Mouse (Mus musculus) midbrain, embryonic 15.5 days (tissue): Measurements from ENCODE around the gene Fam204a. TPM values are rescaled to one million over a fixed set of nuclear protein-coding genes. Genes with fewer than 3 reads are reported as not detected.
A peak's percentile ranks its signal among the peaks of the same experiment; 100 is the strongest.

Experiments
- ATAC-seq: fragments of 200-750 bp; cut with Nextera tagmentation; replicated peaks from 2 replicates; pipeline ENCODE4 v1.8.0; 2017; ENCODE audit warnings: moderate TSS enrichment
- H3K27ac ChIP-seq: fragments of 300-500 bp; sonication (generic); 2 replicates; pipeline ENCODE4 v1.5.1; 2015; ENCODE audit warnings: mild to moderate bottlenecking, inconsistent platforms
- H3K27me3 ChIP-seq: fragments of 300-500 bp; sonication (generic); replicated peaks from 2 replicates; pipeline ENCODE4 v1.6.1; 2015; ENCODE audit warnings: inconsistent platforms
- H3K36me3 ChIP-seq: fragments of 300-500 bp; sonication (generic); replicated peaks from 2 replicates; pipeline ENCODE4 v1.6.1; 2015; ENCODE audit warnings: inconsistent platforms
- H3K4me1 ChIP-seq: fragments of 300-500 bp; sonication (generic); 2 replicates; pipeline ENCODE4 v1.6.1; 2015; ENCODE audit warnings: inconsistent platforms
- H3K4me2 ChIP-seq: fragments of 300-500 bp; sonication (generic); 2 replicates; pipeline ENCODE4 v1.6.1; 2015; ENCODE audit warnings: inconsistent platforms, mild to moderate bottlenecking, moderate library complexity
- H3K4me3 ChIP-seq: fragments of 300-500 bp; sonication (generic); 2 replicates; pipeline ENCODE4 v1.5.1; 2015; ENCODE audit warnings: mild to moderate bottlenecking, inconsistent platforms
- H3K9ac ChIP-seq: fragments of 300-500 bp; sonication (generic); 2 replicates; pipeline ENCODE4 v1.6.1; 2015; ENCODE audit warnings: mild to moderate bottlenecking, inconsistent platforms
- H3K9me3 ChIP-seq: fragments of 300-500 bp; sonication (generic); 2 replicates; pipeline ENCODE4 v1.6.1; 2016; ENCODE audit warnings: inconsistent platforms
- WGBS: fragments of 180-500 bp; shearing (Covaris S2); methylation state at CpG from one replicate; pipeline ENCODE4 v1.1.7; 2015; ENCODE audit warnings: mixed read lengths; 5-methylcytosine and 5-hydroxymethylcytosine counted together
- polyA plus RNA-seq: library from polyadenylated mRNA; unstranded; fragments of >200 nt; fragmentation: Nextera tagmentation; extraction: Ambion mirVana; gene quantifications from 2 replicates; pipeline ENCODE4 v1.2.1, GENCODE M21; 2015

Fam204a gene
- 66.8 and 71.7 TPM in 2 replicates for polyA plus RNA-seq

DNA sequence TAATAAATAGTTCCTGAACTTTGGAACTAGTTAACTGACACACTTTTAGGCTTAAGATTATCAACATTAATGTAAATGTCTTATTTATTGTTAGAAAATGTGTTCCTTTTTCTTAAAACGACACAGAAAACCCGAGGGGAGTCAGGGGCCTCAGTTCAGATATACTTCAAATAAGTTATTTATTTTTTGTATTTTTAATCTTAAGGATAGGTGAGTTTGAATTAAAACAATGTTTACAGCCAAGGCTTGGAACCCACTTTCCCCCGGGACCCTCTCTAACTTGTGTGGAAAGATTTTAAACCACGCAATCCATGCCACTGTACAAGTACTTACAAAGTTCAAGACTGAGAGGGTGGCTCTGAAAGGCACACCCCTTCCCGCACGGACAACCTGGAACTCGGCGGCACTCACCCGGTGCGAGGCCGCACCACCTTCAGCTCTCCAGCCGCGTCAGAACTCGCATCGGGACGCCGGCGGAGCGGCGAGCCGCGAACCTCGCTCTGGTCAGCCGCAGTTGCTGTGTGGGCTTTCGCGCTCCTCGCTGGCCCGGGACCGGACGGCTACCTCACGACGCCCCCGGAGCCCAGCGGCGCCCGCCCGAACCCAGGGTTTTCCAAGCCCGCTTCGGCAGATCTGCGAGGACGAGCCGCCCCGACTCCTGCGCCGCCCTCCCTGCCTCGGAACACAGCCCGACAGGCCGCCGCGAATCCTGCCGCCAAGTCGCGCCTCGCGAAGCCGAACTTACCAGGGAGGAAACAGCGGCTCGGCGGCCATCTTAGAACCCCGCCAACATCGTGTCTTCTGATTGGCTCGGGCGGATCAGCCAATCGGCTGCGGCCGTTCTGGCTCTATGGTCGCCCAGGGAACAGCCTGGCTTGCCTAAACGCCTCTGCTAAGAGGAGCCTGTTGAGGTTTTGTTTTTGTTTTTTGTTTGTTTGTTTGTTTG lies at the start of gene Fam204a:
Gene Fam204a (minus strand): TSS at position 803 of the 946 bp plus-strand sequence.
- under 1% methylated on average over 68 of the region's 68 CpGs for WGBS
- ATAC-seq, result peak; percentile 100

DNA sequence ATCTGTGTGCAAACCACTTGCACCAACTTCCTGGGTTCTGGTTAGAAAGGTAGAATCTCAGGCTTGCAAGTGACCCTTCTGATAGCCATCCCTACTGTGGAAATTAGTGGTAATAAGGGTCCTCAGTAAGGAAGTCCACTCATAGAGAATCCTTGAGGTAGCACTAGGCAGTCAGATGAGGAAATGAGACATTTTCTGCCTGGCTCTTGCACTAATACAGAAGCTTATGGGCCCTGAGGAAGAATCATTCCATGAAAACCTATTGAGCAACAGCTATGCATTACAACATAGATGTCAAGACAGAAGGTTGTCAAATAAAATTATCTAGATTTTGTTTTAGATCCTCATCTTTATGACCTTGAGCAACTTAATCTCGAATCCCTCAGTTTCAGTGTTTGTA lies 39.3 kb upstream of the Fam204a start:
- Histone ChIP-seq H3K4me3 (no peak overlapping the region), H3K4me1 (no peaks in the 10 kb centered on the region), H3K4me2 (no peak overlapping the region), H3K9me3 (no peaks in the 10 kb centered on the region), H3K36me3 (no peaks in the 10 kb centered on the region), H3K27me3 (no peaks in the 10 kb centered on the region), H3K9ac (no peak overlapping the region), H3K27ac (no peak overlapping the region)
- WGBS, result 70% methylated on average over 1 of the region's 1 CpGs
- ATAC-seq, result no peak

More for the DNA sequence above, at the start of gene Fam204a:
- Histone ChIP-seq H3K9ac (peak within 1 kb of the TSS; percentile 88), H3K27ac (peak within 1 kb of the TSS; percentile 97), H3K4me1 (peaks cover 13% of the 10 kb centered on the region), H3K4me2 (peak within 1 kb of the TSS; percentile 46), H3K9me3 (no peaks in the 10 kb centered on the region), H3K36me3 (no peaks in the 10 kb centered on the region), H3K4me3 (peak within 1 kb of the TSS; percentile 71), H3K27me3 (no peaks in the 10 kb centered on the region)

DNA sequence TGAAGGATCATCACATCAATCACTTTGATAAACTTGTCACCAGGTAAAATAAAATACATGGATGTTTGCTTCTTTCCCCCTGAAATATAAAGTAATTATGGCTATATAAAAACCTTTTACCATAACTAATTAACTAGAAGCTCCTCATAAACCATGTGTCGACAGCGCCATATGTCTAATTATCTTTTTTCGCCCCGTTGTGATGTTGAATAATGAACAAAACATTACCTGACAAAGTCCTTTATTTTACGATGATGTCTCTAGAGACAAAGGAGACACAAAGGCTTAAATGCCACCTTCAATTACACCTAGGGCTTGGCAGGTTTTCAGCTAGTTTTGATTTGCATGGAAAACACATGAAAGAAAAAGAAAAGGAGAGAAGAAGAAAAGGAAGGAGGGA lies 34.2 kb upstream of the Fam204a start:
- no peaks in the 10 kb centered on the region for H3K4me1 ChIP-seq
- WGBS, result 68% methylated on average over 5 of the region's 5 CpGs
- no peak for ATAC-seq
- H3K27ac ChIP-seq, result no peak overlapping the region
- no peak overlapping the region for H3K4me2 ChIP-seq
- no peaks in the 10 kb centered on the region for H3K36me3 ChIP-seq
- no peaks in the 10 kb centered on the region for H3K27me3 ChIP-seq
- H3K9ac ChIP-seq, result no peak overlapping the region
- H3K9me3 ChIP-seq, result no peaks in the 10 kb centered on the region
- H3K4me3 ChIP-seq, result no peak overlapping the region

DNA sequence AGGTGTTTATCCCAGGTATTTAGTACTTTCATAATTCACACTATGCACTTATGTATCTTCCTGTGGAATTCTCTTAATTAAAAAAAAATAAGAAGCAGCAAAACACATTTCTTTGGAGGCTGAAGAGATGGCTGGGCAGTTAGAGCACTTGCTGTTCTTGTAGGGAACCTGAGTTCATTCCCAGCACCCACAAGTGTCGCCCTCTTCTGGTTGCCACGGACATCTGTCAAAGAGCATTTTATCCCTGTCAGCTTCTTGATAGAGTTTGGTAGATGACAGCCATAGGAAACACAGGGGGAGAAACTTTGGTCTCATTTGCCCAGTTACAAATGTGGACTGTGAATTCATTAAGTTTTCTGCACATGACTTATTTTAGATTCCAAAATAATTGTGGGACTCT lies 25.5 kb upstream of the Fam204a start:
- no peaks in the 10 kb centered on the region for H3K36me3 ChIP-seq
- ATAC-seq, result no peak
- H3K4me3 ChIP-seq, result no peak overlapping the region
- no peaks in the 10 kb centered on the region; the same call in 1 of the 2 replicates for H3K4me1 ChIP-seq
- WGBS, result 37% methylated on average over 2 of the region's 2 CpGs
- no peak overlapping the region for H3K4me2 ChIP-seq
- no peaks in the 10 kb centered on the region for H3K9me3 ChIP-seq
- no peak overlapping the region for H3K27ac ChIP-seq
- H3K27me3 ChIP-seq, result no peaks in the 10 kb centered on the region
- H3K9ac ChIP-seq, result no peak overlapping the region

DNA sequence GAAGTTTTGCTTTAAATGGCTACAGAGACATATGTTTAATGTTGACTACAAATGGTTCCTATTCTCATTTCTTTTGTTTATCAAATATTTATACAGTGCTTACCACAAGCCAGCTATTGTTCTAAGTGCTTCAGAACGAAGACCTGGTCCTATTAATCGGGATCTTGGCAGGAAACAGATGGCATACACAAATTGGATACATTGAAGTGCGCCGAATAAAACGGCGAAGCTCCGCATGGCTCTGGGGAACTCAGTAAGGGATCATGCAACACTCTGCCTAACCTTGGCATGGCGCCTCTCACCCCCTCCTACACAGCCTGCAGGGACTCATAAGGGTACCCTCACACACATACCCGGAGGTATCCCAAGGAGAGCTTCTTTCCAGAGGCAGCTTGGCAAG lies 24.7 kb upstream of the Fam204a start:
- WGBS, result 55% methylated on average over 9 of the region's 9 CpGs

DNA sequence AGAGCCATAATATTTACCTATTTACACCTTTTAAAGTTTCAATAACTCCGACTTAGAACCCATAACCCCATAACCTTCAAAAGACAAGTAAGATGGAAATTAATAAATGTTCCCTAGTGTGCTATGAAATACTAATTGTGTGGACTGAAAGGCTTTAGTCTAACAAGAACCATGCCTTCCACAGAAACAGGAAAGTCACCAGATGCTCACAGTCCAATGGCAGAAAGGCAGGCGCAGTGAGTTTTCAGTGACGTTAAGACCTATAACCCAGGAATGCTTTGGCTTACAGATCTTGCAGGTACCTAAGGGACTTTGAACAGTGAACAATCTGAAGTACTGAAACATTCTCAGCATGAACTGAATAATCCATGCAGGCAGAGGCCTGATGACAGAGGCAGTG lies 18.7 kb upstream of the Fam204a start:
- 79% methylated on average over 3 of the region's 3 CpGs for WGBS
- Histone ChIP-seq H3K27ac (no peak overlapping the region), H3K36me3 (no peaks in the 10 kb centered on the region), H3K4me1 (peaks cover 7% of the 10 kb centered on the region; the same call in 1 of the 2 replicates), H3K4me3 (no peak overlapping the region), H3K4me2 (no peak overlapping the region), H3K9me3 (no peaks in the 10 kb centered on the region), H3K9ac (no peak overlapping the region), H3K27me3 (no peaks in the 10 kb centered on the region)
- no peak for ATAC-seq

More for the DNA sequence above, 24.7 kb upstream of the Fam204a start:
- H3K4me2 ChIP-seq, result no peak overlapping the region
- H3K9ac ChIP-seq, result no peak overlapping the region
- no peaks in the 10 kb centered on the region for H3K36me3 ChIP-seq
- no peaks in the 10 kb centered on the region; the same call in 1 of the 2 replicates for H3K4me1 ChIP-seq
- H3K4me3 ChIP-seq, result no peak overlapping the region
- H3K9me3 ChIP-seq, result no peaks in the 10 kb centered on the region
- H3K27ac ChIP-seq, result no peak overlapping the region
- ATAC-seq, result no peak
- H3K27me3 ChIP-seq, result no peaks in the 10 kb centered on the region

DNA sequence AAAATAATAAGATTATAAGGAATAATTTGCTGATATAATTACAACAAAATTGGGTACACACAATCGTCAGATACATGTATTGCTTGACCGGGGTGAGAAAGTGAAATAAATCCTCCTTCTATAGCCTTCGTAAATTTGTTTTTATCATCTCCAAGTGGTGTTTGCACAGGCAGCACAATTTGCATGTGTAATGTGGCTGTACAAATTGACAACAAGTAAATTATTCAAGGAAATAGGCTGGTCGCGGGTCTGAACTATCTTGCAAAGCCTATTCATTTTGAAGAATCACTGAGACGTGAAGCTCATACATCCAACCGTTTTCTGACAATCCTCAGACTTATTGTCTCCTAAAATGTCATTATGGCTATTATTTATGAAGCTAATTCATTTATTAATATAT lies 16.1 kb upstream of the Fam204a start:
- Histone ChIP-seq H3K27ac (peak overlapping the region; percentile 56; the same call in 1 of the 2 replicates), H3K9me3 (no peaks in the 10 kb centered on the region), H3K36me3 (no peaks in the 10 kb centered on the region), H3K4me2 (no peak overlapping the region), H3K27me3 (no peaks in the 10 kb centered on the region), H3K9ac (no peak overlapping the region), H3K4me3 (no peak overlapping the region), H3K4me1 (peaks cover 7% of the 10 kb centered on the region; the same call in 1 of the 2 replicates)
- peak; percentile 71 for ATAC-seq
- WGBS, result 25% methylated on average over 7 of the region's 7 CpGs

DNA sequence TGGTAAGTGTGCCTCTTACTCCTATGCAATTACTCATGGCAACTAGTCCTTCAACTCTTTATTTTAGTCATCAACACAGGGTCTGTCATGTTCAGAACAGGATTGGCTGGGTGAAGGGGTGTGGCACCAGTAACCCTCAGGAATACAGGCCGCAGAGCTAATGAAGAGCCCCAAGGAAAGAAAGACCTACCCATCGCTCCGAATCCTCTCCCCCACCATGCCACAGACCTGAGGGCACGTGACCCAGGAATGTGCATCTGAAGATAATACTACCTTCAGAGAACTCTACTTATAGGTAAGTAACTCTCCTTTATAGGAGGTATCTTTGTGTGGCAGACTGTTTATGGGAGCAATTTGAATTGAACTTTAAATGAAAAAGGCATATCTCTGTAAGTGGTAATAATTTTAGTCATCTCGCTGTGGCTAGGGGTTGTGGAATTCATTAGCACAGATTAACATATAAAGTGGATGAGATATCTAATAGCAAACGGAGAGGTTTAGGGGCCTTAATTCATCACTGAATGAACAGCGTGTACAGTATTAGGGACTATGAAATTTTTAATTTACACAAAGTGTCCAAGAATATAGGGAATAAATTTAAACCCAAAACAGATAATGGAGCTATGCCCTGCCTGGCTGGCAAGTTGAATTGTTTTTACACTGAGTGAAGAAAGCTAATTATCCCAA lies 15.6 kb upstream of the Fam204a start:
- Histone ChIP-seq H3K27me3 (no peaks in the 10 kb centered on the region), H3K9me3 (no peaks in the 10 kb centered on the region), H3K4me3 (no peak overlapping the region), H3K4me1 (peaks cover 7% of the 10 kb centered on the region; the same call in 1 of the 2 replicates), H3K36me3 (no peaks in the 10 kb centered on the region), H3K9ac (no peak overlapping the region), H3K27ac (peak overlapping the region; percentile 56), H3K4me2 (no peak overlapping the region)
- ATAC-seq, result peak; percentile 86
- WGBS, result 36% methylated on average over 7 of the region's 7 CpGs

DNA sequence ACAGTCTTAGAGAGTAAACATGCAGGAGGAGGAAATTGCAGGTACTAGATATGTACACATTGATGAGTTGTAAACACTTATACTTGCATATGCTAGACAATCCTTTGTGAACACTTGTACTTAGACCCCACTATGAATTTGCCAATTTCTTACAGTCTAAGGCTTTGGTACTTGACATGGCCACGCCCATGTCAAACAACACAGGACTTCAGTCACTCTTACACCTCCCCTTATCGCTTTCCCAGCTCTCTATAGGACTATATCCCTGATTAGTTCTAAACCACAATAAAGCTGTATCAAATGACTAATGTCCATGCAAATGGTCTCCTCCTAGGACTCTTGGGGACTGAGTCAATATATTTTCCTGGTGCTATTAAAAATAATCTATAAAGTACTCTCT lies 5.0 kb upstream of the Fam204a start:
- ATAC-seq, result no peak
- Histone ChIP-seq H3K27ac (no peak overlapping the region), H3K36me3 (no peaks in the 10 kb centered on the region), H3K4me3 (no peak overlapping the region), H3K9ac (no peak overlapping the region), H3K4me1 (0 out of 2 replicates have a peak, but pooled peaks cover 4% of the 10 kb centered on the region), H3K9me3 (no peaks in the 10 kb centered on the region), H3K27me3 (no peaks in the 10 kb centered on the region), H3K4me2 (no peak overlapping the region)
- WGBS, result 87% methylated on average over 2 of the region's 2 CpGs

DNA sequence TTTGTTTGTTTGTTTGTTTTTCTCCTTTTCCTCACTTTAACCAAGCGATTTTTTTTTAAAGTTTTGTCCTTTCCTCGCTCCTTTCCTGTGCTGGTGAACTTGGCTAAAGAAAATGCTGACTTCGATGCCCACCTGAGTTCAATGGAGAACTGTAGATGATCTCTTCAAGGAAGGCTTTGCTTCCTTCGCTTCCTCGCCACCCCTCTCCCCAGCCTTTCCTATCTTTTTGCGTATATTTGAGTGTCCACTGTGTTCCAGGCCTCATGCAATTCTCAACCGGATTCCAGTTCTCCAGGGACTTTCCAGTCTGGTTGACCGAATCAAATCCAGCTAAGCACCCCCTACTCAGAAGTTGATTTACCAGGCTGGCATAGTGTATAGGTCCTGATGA lies 339 bp upstream of the Fam204a start:
- no peaks in the 10 kb centered on the region for H3K9me3 ChIP-seq
- H3K4me2 ChIP-seq, result peak overlapping the region; percentile 46
- no peak overlapping the region for H3K27ac ChIP-seq
- no peaks in the 10 kb centered on the region for H3K27me3 ChIP-seq
- peak; percentile 55 for ATAC-seq
- H3K9ac ChIP-seq, result no peak overlapping the region
- H3K4me1 ChIP-seq, result peaks cover 13% of the 10 kb centered on the region
- WGBS, result 41% methylated on average over 8 of the region's 8 CpGs
- H3K4me3 ChIP-seq, result peak overlapping the region; percentile 71
- no peaks in the 10 kb centered on the region for H3K36me3 ChIP-seq

DNA sequence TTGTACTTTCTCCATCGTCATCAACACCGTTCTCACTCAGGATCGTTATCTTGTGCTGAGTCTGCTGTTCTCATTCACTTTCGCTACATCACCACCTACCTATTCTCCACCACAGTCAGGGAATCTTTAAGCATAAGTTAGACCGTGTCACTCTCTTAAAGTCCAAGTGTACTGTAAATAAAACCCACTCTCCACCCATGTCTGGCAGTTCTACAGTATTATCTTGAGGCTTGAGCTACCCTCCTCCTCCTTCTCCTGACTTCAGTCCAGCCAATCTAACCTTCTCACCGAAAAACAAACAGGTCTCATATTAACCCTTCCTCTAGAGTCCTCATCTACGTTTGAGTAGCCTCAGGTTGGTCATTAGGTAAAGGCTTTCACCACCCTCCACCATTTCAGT lies 7.1 kb downstream of the Fam204a start:
- Histone ChIP-seq H3K36me3 (no peaks in the 10 kb centered on the region), H3K9ac (no peak overlapping the region), H3K4me2 (no peak overlapping the region), H3K4me3 (no peak overlapping the region), H3K27ac (no peak overlapping the region), H3K27me3 (no peaks in the 10 kb centered on the region), H3K4me1 (peaks cover 2% of the 10 kb centered on the region; the same call in 1 of the 2 replicates), H3K9me3 (no peaks in the 10 kb centered on the region)
- 86% methylated on average over 7 of the region's 7 CpGs for WGBS
- ATAC-seq, result no peak

DNA sequence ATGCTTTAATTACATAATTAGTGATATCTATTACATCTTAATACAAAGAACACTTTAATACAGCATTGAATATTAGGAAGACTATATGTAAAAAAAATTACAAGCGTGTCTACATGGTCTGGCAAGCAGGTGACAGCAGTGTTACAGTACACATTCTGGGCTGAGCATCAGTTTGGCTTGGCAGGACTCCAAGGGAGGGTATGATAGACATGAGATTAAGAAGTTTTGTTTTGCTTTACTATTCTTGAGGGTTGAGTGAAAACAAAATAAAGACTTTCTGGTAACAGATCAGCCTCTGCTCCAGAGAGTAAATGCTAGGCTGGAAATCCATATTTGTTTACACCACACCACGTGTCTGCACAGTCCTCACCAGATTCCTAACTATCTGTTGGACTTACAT lies 8.5 kb downstream of the Fam204a start:
- no peak overlapping the region for H3K9ac ChIP-seq
- H3K4me1 ChIP-seq, result no peaks in the 10 kb centered on the region
- no peak overlapping the region for H3K27ac ChIP-seq
- no peaks in the 10 kb centered on the region for H3K36me3 ChIP-seq
- no peak for ATAC-seq
- H3K4me2 ChIP-seq, result no peak overlapping the region
- no peaks in the 10 kb centered on the region for H3K9me3 ChIP-seq
- WGBS, result 69% methylated on average over 2 of the region's 2 CpGs
- H3K4me3 ChIP-seq, result no peak overlapping the region
- no peaks in the 10 kb centered on the region for H3K27me3 ChIP-seq
